Mouse (Mus musculus): ENCODE measurements around the gene Sspo.

- no peak for TF ChIP-seq CTCF (IDR thresholded peaks at IDR 0.05; ENCODE audit: low read depth, low read length)
- no peak for TF ChIP-seq GATA1 (IDR thresholded peaks at IDR 0.05; ENCODE audit: borderline replicate concordance, low read length)
- TF ChIP-seq TAL1 (conservative IDR thresholded peaks at IDR 0.05; ENCODE audit: low read depth, low read length), result no peak
- no peak for TF ChIP-seq GATA2 (IDR thresholded peaks at IDR 0.05; ENCODE audit: borderline replicate concordance, low read depth, low read length)
- no peak for TF ChIP-seq POLR2AphosphoS5 (IDR thresholded peaks at IDR 0.05; ENCODE audit: insufficient replicate concordance, low read depth, low read length)
Measured at GRCm38 (mm10) chr6:48546858-48547257, 98.8 kb downstream of the Sspo start.

All from G1E (cell line).